Mouse (Mus musculus) stomach, postnatal 0 days (tissue): ENCODE measurements around the gene Tfpi2. TPM values are rescaled to one million over a fixed set of nuclear protein-coding genes. Genes with fewer than 3 reads are reported as not detected.

Source experiments
- ATAC-seq: fragments of 200-750 bp; cut with Nextera tagmentation; 2 replicates; pipeline ENCODE4 v1.8.0; 2017; ENCODE audit not compliant: low FRiP score, low TSS enrichment
- DNase-seq: peaks from one replicate; pipeline ENCODE4 v3.0.0-alpha.2; 2016; ENCODE audit warnings: low spot score
- H3K27ac ChIP-seq: fragments of 300-500 bp; sonication (generic); replicated peaks from 2 replicates; pipeline ENCODE4 v1.5.1; 2014; ENCODE audit warnings: mild to moderate bottlenecking, control low read depth
- H3K27me3 ChIP-seq: fragments of 300-500 bp; sonication (generic); 2 replicates; pipeline ENCODE4 v1.6.1; 2014; ENCODE audit warnings: low read length; ENCODE audit not compliant: control insufficient read depth, insufficient read depth
- H3K36me3 ChIP-seq: fragments of 300-500 bp; sonication (generic); 2 replicates; pipeline ENCODE4 v1.6.1; 2014; ENCODE audit warnings: low read length, mixed read lengths; ENCODE audit not compliant: control insufficient read depth, insufficient read depth
- H3K4me1 ChIP-seq: fragments of 300-500 bp; sonication (generic); replicated peaks from 2 replicates; pipeline ENCODE4 v1.6.1; 2014; ENCODE audit warnings: antibody characterized with exemption; ENCODE audit not compliant: control insufficient read depth, insufficient read depth
- H3K4me2 ChIP-seq: fragments of 300-500 bp; sonication (generic); replicated peaks from 2 replicates; pipeline ENCODE4 v1.6.1; 2014; ENCODE audit warnings: low read depth, mild to moderate bottlenecking, control low read depth, moderate library complexity
- H3K4me3 ChIP-seq: fragments of 300-500 bp; sonication (generic); 2 replicates; pipeline ENCODE4 v1.5.1; 2014; ENCODE audit warnings: low read depth, low read length, control low read depth
- H3K9ac ChIP-seq: fragments of 300-500 bp; sonication (generic); 2 replicates; pipeline ENCODE4 v1.6.1; 2014; ENCODE audit warnings: mild to moderate bottlenecking, low read length, control low read depth, mixed read lengths
- H3K9me3 ChIP-seq: fragments of 300-500 bp; sonication (generic); 2 replicates; pipeline ENCODE4 v1.6.1; 2016; ENCODE audit warnings: low read length; ENCODE audit not compliant: control insufficient read depth
- CTCF ChIP-seq: IDR thresholded peaks from 2 replicates; pipeline ENCODE4 v1.5.1; 2016; ENCODE audit warnings: antibody characterized with exemption, low read depth, mild to moderate bottlenecking, moderate library complexity
- EP300 ChIP-seq: optimal IDR thresholded peaks from 2 replicates; pipeline ENCODE3; 2016; ENCODE audit warnings: antibody characterized with exemption
- WGBS: fragments of 180-500 bp; shearing (Covaris S2); extraction: QIAGEN DNeasy Blood & Tissue Kit; methylation state at CpG from one replicate; pipeline ENCODE4 v1.1.7; 2014; 5-methylcytosine and 5-hydroxymethylcytosine counted together
- polyA plus RNA-seq: library from polyadenylated mRNA; unstranded; fragments of >200 nt; fragmentation: Nextera tagmentation; extraction: Ambion mirVana; gene quantifications from 2 replicates; pipeline ENCODE4 v1.2.1, GENCODE M21; 2015

The Tfpi2 gene
- polyA plus RNA-seq: 1.8 and 2.0 TPM in 2 replicates

DNA sequence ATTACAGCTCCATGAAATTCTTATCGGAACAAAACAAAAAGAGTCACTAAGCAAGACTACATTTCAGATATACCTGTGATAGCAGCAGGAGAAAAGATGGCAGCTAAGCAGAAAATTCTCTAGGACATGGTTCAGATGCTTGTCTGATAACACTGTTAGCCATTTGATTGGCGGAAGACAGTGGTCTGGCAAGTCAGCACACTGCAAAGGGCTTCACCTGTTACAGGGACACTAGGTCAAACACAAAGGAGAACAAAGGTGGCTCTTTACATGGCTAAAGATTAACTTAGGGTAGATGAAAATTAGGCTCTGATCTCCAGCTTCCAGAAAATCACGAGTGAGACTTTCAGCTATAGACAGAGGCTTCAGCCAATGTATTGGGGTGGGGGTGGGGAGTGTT is at the start of gene Tfpi2:
Gene Tfpi2, minus strand, starts transcription at position 170 of the 400 bp plus-strand sequence.
- Histone ChIP-seq H3K27me3 (no peaks in the 10 kb centered on the region), H3K27ac (no peak within 1 kb of the TSS), H3K4me2 (no peak within 1 kb of the TSS), H3K36me3 (no peaks in the 10 kb centered on the region), H3K9ac (no peak within 1 kb of the TSS), H3K4me3 (no peak within 1 kb of the TSS), H3K9me3 (no peaks in the 10 kb centered on the region), H3K4me1 (no peaks in the 10 kb centered on the region)
- 65% methylated on average over 3 of the region's 3 CpGs for WGBS
- ATAC-seq (no peak), DNase-seq (no peak)
- TF ChIP-seq CTCF: no peak
- TF ChIP-seq EP300: no peak

DNA sequence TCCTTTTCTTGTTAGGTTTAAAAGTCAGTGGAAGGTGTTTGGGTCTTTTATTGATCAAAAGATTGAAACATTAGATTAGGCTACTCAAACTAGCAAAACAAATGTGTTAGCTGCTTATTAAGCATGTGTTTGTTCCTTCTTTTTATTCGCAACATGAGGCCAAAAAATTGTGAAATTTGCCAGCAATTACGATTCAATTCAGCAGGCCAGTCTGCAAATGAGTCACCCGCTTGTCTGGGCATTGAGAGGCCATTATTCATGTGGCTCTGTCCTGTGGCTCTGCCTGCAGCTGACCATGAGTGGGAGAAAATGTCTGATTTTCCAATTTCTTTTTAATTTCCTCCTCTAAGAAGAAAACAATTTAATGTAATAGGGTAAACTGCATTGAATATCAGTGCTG is 42.2 kb upstream of the Tfpi2 start:
- Histone ChIP-seq H3K9me3 (no peaks in the 10 kb centered on the region), H3K4me1 (no peaks in the 10 kb centered on the region), H3K9ac (no peak overlapping the region), H3K36me3 (no peaks in the 10 kb centered on the region), H3K4me2 (no peak overlapping the region), H3K4me3 (no peak overlapping the region), H3K27ac (no peak overlapping the region), H3K27me3 (no peaks in the 10 kb centered on the region)
- no peak for DNase-seq
- no peak for TF ChIP-seq EP300
- no peak for TF ChIP-seq CTCF
- ATAC-seq: no peak
- WGBS: 65% methylated on average over 3 of the region's 3 CpGs

DNA sequence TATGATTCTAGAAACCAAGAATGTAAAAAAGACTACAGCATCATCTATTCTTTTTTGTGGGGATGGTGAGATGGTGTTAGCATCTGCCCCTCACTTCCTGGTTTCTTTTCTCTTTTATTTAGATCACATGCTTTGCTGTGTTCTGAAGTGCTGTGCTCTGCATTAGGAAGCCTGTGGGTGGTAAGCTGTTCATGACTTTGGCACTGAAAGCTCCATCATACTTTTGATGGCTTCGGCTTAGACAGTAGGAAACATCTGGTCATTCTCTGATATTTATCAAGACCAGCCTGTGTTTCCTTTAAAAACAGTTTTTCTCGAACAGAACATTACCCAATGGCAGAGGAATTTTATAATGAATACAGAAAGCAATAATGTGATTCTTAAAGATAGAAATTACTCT is 37.6 kb upstream of the Tfpi2 start:
- Histone ChIP-seq H3K4me1 (no peaks in the 10 kb centered on the region), H3K36me3 (no peaks in the 10 kb centered on the region), H3K27ac (no peak overlapping the region), H3K4me2 (no peak overlapping the region), H3K9ac (no peak overlapping the region), H3K27me3 (no peaks in the 10 kb centered on the region), H3K4me3 (no peak overlapping the region), H3K9me3 (no peaks in the 10 kb centered on the region)
- DNase-seq (no peak), ATAC-seq (no peak)
- no peak for TF ChIP-seq EP300
- TF ChIP-seq CTCF: no peak
- 31% methylated on average over 2 of the region's 2 CpGs for WGBS

DNA sequence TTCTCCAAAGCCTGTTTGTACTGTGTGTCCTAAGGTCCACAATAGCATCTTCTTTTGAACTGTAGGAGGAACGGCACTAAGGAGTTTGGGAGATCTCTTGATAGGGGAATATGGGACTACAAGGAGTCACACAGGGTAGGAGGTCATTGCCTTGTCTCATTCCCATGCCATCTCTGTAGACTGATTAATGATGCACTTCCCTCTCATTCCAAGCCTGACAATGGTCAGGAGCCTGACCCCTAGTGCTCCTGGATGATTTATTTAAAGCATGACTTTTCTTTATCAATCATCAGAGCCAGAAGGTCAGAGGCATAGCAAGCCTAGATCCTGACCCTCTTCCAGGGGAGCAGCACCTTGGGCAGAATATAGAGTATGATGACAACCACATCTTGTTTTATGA is 33.9 kb upstream of the Tfpi2 start:
- WGBS: 38% methylated on average over 1 of the region's 1 CpGs

DNA sequence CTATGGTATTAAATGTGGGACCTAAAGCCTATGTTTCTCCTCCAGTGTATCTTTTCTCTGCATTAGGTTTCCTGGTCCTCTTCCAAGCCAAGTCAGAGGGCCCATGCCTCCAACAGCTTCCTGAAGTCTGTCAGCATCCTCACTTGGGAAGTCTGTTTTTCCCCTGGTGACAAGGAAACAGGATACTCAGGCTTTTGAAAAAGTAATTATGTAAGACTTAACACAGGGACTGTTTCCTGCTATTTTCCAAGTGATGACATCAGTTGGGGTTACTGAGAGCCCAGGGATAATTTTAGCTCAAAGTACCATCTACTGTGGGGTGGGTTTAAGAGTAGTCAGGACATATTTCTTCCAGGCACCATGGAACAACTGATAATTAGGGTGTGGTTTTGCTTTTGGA is 20.8 kb upstream of the Tfpi2 start:
- no peak overlapping the region for H3K4me2 ChIP-seq
- no peaks in the 10 kb centered on the region for H3K36me3 ChIP-seq
- no peak overlapping the region for H3K9ac ChIP-seq
- H3K4me1 ChIP-seq: no peaks in the 10 kb centered on the region
- ATAC-seq (no peak), DNase-seq (no peak)
- H3K27ac ChIP-seq: no peak overlapping the region
- TF ChIP-seq EP300 (no peak), CTCF (no peak)
- no peak overlapping the region for H3K4me3 ChIP-seq
- H3K27me3 ChIP-seq: no peaks in the 10 kb centered on the region
- no peaks in the 10 kb centered on the region for H3K9me3 ChIP-seq

More for the DNA sequence above, 33.9 kb upstream of the Tfpi2 start:
- Histone ChIP-seq H3K4me3 (no peak overlapping the region), H3K4me1 (no peaks in the 10 kb centered on the region), H3K4me2 (no peak overlapping the region), H3K9ac (no peak overlapping the region), H3K27me3 (no peaks in the 10 kb centered on the region), H3K36me3 (no peaks in the 10 kb centered on the region), H3K27ac (no peak overlapping the region), H3K9me3 (no peaks in the 10 kb centered on the region)
- TF ChIP-seq EP300: no peak
- TF ChIP-seq CTCF: no peak
- ATAC-seq (no peak), DNase-seq (no peak)

DNA sequence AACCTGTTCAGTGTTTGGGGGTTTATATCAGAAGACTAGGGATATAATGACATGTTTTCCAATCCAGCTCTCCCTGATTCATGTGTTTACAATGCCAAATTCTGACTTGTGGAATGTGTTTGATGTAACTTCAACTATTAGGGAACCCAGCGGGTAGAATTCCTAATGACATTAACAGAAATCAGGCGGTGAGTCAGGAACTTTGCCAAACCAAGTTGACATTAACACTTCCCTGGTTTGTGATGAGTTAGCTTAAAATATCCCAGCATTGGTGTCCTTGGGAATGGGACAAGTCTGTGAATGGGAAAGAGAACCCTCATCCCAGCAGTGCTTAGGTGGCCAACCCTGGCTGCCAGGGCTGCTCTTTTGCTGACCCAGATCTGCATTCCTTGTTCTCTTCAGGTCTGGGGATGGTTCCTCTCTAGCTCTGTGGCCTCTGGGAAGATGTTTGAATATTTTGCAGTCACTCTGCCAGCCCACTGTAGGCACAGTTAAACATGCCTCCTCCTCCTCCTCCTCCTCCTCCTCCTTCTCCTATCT is 19.9 kb upstream of the Tfpi2 start:
- Histone ChIP-seq H3K36me3 (no peaks in the 10 kb centered on the region), H3K27me3 (no peaks in the 10 kb centered on the region), H3K9ac (no peak overlapping the region), H3K4me3 (no peak overlapping the region), H3K9me3 (no peaks in the 10 kb centered on the region), H3K4me1 (no peaks in the 10 kb centered on the region), H3K27ac (no peak overlapping the region), H3K4me2 (no peak overlapping the region)
- ATAC-seq (no peak), DNase-seq (no peak)
- TF ChIP-seq EP300 (no peak), CTCF (no peak)
- 42% methylated on average over 2 of the region's 2 CpGs for WGBS
